Mouse (Mus musculus) testis, adult 2 months (tissue): ENCODE measurements around the gene Arhgap19.

Experiments
- CTCF ChIP-seq: fragments of 200-500 bp; IDR thresholded peaks from 2 replicates; pipeline ENCODE4 v1.5.1; 2012; ENCODE audit warnings: low read depth, mild to moderate bottlenecking, inconsistent platforms, low read length, moderate library complexity; ENCODE audit not compliant: control insufficient read depth, insufficient read depth, insufficient replicate concordance
- POLR2A ChIP-seq: fragments of 200-500 bp; IDR thresholded peaks from 2 replicates; pipeline ENCODE4 v1.6.1; 2012; ENCODE audit warnings: low read depth, mild to moderate bottlenecking, inconsistent platforms, low read length, moderate library complexity; ENCODE audit not compliant: control insufficient read depth

GRCm38 (mm10) chr19:41816410-41816809, 14.6 kb upstream of the Arhgap19 start:
- TF ChIP-seq POLR2A (no peak), CTCF (no peak)
